Comparison of ENCODE assay signal across 17 mouse cellular contexts in genomic region chr9:28226570-28226951, GRCm38 (mm10).
DNase-seq lines count a peak whose midpoint lies in the region; ATAC-seq and TF ChIP-seq lines count a peak whose summit lies in the region.
"Had no signal": no experiment of that assay in that cellular context is flagged by ENCODE, and none has a peak within 500 bp of the region (broad histone marks: within the 10 kb centered on the region; RNA-seq: fewer than 3 reads in every experiment).

No protein-coding gene starts in this region.

- H3K4me1 ChIP-seq in forebrain, embryonic 13.5 days, result 0 out of 2 replicates have a peak, but pooled peaks cover 8% of the 10 kb centered on the region
- no peaks in the 10 kb centered on the region for H3K4me1 ChIP-seq in forebrain, embryonic 12.5 days
- H3K4me1 ChIP-seq: midbrain, embryonic 13.5 days; neural tube, embryonic 13.5 days had no signal

- no peak for TF ChIP-seq CTCF in layer of hippocampus, adult 2 months (conservative IDR thresholded peaks at IDR 0.05)

- H3K27me3 ChIP-seq in forebrain, embryonic 13.5 days, result 0 out of 2 replicates have a peak, but pooled peaks cover 3% of the 10 kb centered on the region
- H3K27me3 ChIP-seq in forebrain, embryonic 12.5 days, result no peaks in the 10 kb centered on the region
- H3K27me3 ChIP-seq: midbrain, embryonic 13.5 days; neural tube, embryonic 13.5 days had no signal

- no peaks in the 10 kb centered on the region for H3K9me3 ChIP-seq in forebrain, embryonic 13.5 days (replicated peaks)
- H3K9me3 ChIP-seq in forebrain, embryonic 12.5 days, result no peaks in the 10 kb centered on the region
- H3K9me3 ChIP-seq: midbrain, embryonic 13.5 days; neural tube, embryonic 13.5 days had no signal

- H3K4me2 ChIP-seq in forebrain, embryonic 13.5 days, result no peak overlapping the region
- H3K4me2 ChIP-seq in forebrain, embryonic 12.5 days, result no peak overlapping the region
- H3K4me2 ChIP-seq: heart, embryonic 11.5 days; midbrain, embryonic 13.5 days; neural tube, embryonic 13.5 days had no signal

- H3K27ac ChIP-seq in forebrain, embryonic 13.5 days, result no peak overlapping the region
- H3K27ac ChIP-seq in forebrain, embryonic 12.5 days, result no peak overlapping the region
- H3K27ac ChIP-seq in layer of hippocampus, adult 2 months, result peak overlapping the region; percentile 50
- H3K27ac ChIP-seq: kidney, postnatal 0 days; midbrain, embryonic 13.5 days; neural tube, embryonic 13.5 days; stomach, postnatal 0 days had no signal

- no peaks in the 10 kb centered on the region for H3K36me3 ChIP-seq in forebrain, embryonic 13.5 days (ENCODE audit: poor library complexity, severe bottlenecking)
- H3K36me3 ChIP-seq in forebrain, embryonic 12.5 days (replicated peaks), result no peaks in the 10 kb centered on the region
- H3K36me3 ChIP-seq: midbrain, embryonic 13.5 days; neural tube, embryonic 13.5 days had no signal

- 48% methylated on average over 5 of the region's 5 CpGs for WGBS in forebrain, embryonic 13.5 days
- 64% methylated on average over 5 of the region's 5 CpGs for WGBS in forebrain, embryonic 12.5 days

- H3K9ac ChIP-seq in forebrain, embryonic 13.5 days, result no peak overlapping the region
- H3K9ac ChIP-seq in forebrain, embryonic 12.5 days, result no peak overlapping the region
- H3K9ac ChIP-seq: midbrain, embryonic 13.5 days; neural tube, embryonic 13.5 days had no signal

- DNase-seq in layer of hippocampus, adult 2 months (ENCODE audit: low spot score in 2 of 2), result no peak
- no peak for DNase-seq in layer of hippocampus, adult 9-10 months (ENCODE audit: low spot score)
- DNase-seq in right cerebral cortex, adult 2 months (ENCODE audit: low spot score in 2 of 2), result peak; percentile 59 to 64
- no peak for DNase-seq in right cerebral cortex, postnatal 14 days
- DNase-seq in embryo, embryonic 9.5 days (ENCODE audit: extremely low spot score), result no peak
- DNase-seq: B cell, adult 2 months; heart, postnatal 10 days; kidney, adult 18-20 months; liver had no signal

- H3K4me3 ChIP-seq in forebrain, embryonic 13.5 days, result no peak overlapping the region
- no peak overlapping the region for H3K4me3 ChIP-seq in forebrain, embryonic 12.5 days (replicated peaks)
- no peak overlapping the region for H3K4me3 ChIP-seq in layer of hippocampus, adult 2 months
- H3K4me3 ChIP-seq: midbrain, embryonic 13.5 days; neural tube, embryonic 13.5 days had no signal

- peak; percentile 59; the same call in 1 of the 2 replicates for ATAC-seq in forebrain, embryonic 13.5 days
- no peak for ATAC-seq in forebrain, embryonic 12.5 days (ENCODE audit: low FRiP score)
- ATAC-seq: lung, postnatal 0 days; midbrain, embryonic 13.5 days had no signal

Comparison
In these comparisons a context has a peak if more than half of its experiments do, and no peak if none do; other contexts are left out.
1. DNase-seq: peak in right cerebral cortex, adult 2 months (2 of 2); none in layer of hippocampus, adult 2 months (0 of 2), layer of hippocampus, adult 9-10 months (single experiment), right cerebral cortex, postnatal 14 days (single experiment) and embryo, embryonic 9.5 days (single experiment).